Mouse (Mus musculus) stomach, embryonic 15.5 days (tissue): Measurements from ENCODE around the gene Ggact. TPM values are rescaled to one million over a fixed set of nuclear protein-coding genes. Genes with fewer than 3 reads are reported as not detected.

Experiments
- ATAC-seq: fragments of 200-750 bp; cut with Nextera tagmentation; 2 replicates; pipeline ENCODE4 v1.8.0; 2017; ENCODE audit warnings: low read depth, moderate number of reproducible peaks, moderate TSS enrichment; ENCODE audit not compliant: insufficient read depth, low FRiP score
- H3K27ac ChIP-seq: fragments of 300-500 bp; sonication (generic); 2 replicates; pipeline ENCODE4 v1.5.1; 2015; ENCODE audit warnings: mild to moderate bottlenecking, inconsistent platforms
- H3K27me3 ChIP-seq: fragments of 300-500 bp; sonication (generic); replicated peaks from 2 replicates; pipeline ENCODE4 v1.6.1; 2015; ENCODE audit warnings: inconsistent platforms
- H3K36me3 ChIP-seq: fragments of 300-500 bp; sonication (generic); 2 replicates; pipeline ENCODE4 v1.6.1; 2015; ENCODE audit warnings: inconsistent platforms
- H3K4me1 ChIP-seq: fragments of 300-500 bp; sonication (generic); 2 replicates; pipeline ENCODE4 v1.6.1; 2015; ENCODE audit warnings: inconsistent platforms
- H3K4me2 ChIP-seq: fragments of 300-500 bp; sonication (generic); 2 replicates; pipeline ENCODE4 v1.6.1; 2015; ENCODE audit warnings: mild to moderate bottlenecking, inconsistent platforms
- H3K4me3 ChIP-seq: fragments of 300-500 bp; sonication (generic); replicated peaks from 2 replicates; pipeline ENCODE4 v1.5.1; 2015; ENCODE audit warnings: inconsistent platforms
- H3K9ac ChIP-seq: fragments of 300-500 bp; sonication (generic); 2 replicates; pipeline ENCODE4 v1.6.1; 2015; ENCODE audit warnings: inconsistent platforms
- H3K9me3 ChIP-seq: fragments of 300-500 bp; sonication (generic); 2 replicates; pipeline ENCODE4 v1.6.1; 2016; ENCODE audit warnings: inconsistent platforms
- WGBS: fragments of 180-500 bp; shearing (Covaris S2); methylation state at CpG from one replicate; pipeline ENCODE4 v1.1.7; 2015; 5-methylcytosine and 5-hydroxymethylcytosine counted together
- polyA plus RNA-seq: library from polyadenylated mRNA; unstranded; fragments of >200 nt; fragmentation: Nextera tagmentation; extraction: Ambion mirVana; gene quantifications from 2 replicates; pipeline ENCODE4 v1.2.1, GENCODE M21; 2015

The Ggact gene
- polyA plus RNA-seq, 1 experiment from 2014 or later, result 32.7 TPM

- Histone ChIP-seq H3K27me3 (no peaks in the 10 kb centered on the region), H3K27ac (peak overlapping the region; percentile 59), H3K9me3 (no peaks in the 10 kb centered on the region), H3K4me3 (peak overlapping the region; percentile 73), H3K36me3 (no peaks in the 10 kb centered on the region), H3K4me1 (0 out of 2 replicates have a peak, but pooled peaks cover 4% of the 10 kb centered on the region), H3K9ac (peak overlapping the region; percentile 60), H3K4me2 (peak overlapping the region; percentile 92)
- under 1% methylated on average over 52 of the region's 58 CpGs for WGBS
- peak; percentile 77 for ATAC-seq
Measured at GRCm38 (mm10) chr14:122912812-122913498, 602 bp downstream of the Ggact start.

DNA sequence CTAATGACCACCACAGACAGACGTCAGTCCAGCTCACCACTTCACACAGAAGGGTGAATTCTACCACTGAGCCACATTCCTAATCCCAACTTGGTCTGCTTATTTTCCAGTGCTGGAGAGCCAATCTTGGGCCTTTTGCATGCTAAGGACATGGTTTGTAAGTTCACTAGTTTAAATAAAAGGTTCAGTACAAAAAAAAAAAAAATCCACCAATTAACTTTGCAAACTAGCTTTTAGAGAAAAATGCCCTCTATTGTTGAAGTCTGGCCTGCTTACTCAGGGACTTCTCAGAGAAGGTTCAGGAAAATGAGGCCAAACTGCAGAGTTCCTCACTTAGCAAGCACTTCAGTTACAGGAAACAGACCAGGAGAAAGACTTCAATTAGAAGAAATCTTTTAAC is 1.4 kb downstream of the Ggact start:
- WGBS, result 64% methylated on average over 1 of the region's 1 CpGs
- Histone ChIP-seq H3K4me1 (0 out of 2 replicates have a peak, but pooled peaks cover 4% of the 10 kb centered on the region), H3K9me3 (no peaks in the 10 kb centered on the region), H3K4me2 (peak overlapping the region; percentile 92), H3K4me3 (peak overlapping the region; percentile 73), H3K9ac (no peak overlapping the region), H3K27ac (peak overlapping the region; percentile 59; the same call in 1 of the 2 replicates), H3K36me3 (no peaks in the 10 kb centered on the region), H3K27me3 (no peaks in the 10 kb centered on the region)
- no peak for ATAC-seq

- Histone ChIP-seq H3K4me1 (0 out of 2 replicates have a peak, but pooled peaks cover 4% of the 10 kb centered on the region), H3K36me3 (no peaks in the 10 kb centered on the region), H3K27ac (no peak overlapping the region), H3K4me2 (peak overlapping the region; percentile 92; the same call in 1 of the 2 replicates), H3K9ac (no peak overlapping the region), H3K4me3 (no peak overlapping the region), H3K27me3 (no peaks in the 10 kb centered on the region), H3K9me3 (no peaks in the 10 kb centered on the region)
- ATAC-seq, result no peak
Measured at GRCm38 (mm10) chr14:122911265-122911664, 2.3 kb downstream of the Ggact start.

DNA sequence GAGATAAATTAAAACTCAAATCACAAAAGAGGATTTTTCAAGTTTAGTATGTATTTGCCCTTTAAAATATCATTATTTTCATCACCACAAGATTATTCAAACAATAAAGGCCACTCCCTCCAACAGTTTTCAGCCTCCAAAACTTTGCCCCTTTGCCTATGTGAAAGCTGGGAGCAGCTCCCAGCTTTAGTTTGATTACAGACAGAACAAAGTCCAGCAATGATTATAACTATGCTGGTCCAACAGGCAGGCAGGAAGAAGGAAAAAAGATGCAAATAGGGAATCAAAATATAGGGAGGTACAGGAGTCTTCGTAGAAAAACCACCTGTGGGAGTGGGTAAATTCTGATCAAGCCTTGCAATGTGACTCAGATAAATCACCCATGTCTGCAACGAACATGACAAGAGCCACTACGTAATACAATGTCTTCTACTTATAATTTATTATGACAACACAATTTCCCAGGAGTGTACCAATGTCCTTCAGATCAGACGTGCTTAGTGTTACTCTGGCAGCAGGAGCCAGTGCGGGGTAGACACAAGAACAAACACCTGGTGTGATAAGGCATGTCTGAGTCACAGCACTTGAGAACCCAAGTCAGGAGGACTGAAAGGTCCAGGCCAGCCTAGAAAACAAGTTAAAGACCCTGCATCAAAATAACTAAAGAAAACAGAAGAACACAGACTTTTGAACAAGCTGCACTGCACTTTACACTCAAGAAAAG is 4.0 kb downstream of the Ggact start:
- H3K4me2 ChIP-seq, result no peak overlapping the region
- peak overlapping the region; percentile 18; the same call in 1 of the 2 replicates for H3K27ac ChIP-seq
- no peaks in the 10 kb centered on the region for H3K9me3 ChIP-seq
- H3K4me1 ChIP-seq, result 0 out of 2 replicates have a peak, but pooled peaks cover 4% of the 10 kb centered on the region
- H3K9ac ChIP-seq, result no peak overlapping the region
- no peak overlapping the region for H3K4me3 ChIP-seq
- ATAC-seq, result peak; percentile 71
- H3K36me3 ChIP-seq, result no peaks in the 10 kb centered on the region
- 60% methylated on average over 5 of the region's 5 CpGs for WGBS
- H3K27me3 ChIP-seq, result no peaks in the 10 kb centered on the region

GRCm38 (mm10) chr14:122908075-122908474 is 5.5 kb downstream of the Ggact start:
- H3K9me3 ChIP-seq, result no peaks in the 10 kb centered on the region
- H3K4me3 ChIP-seq, result no peak overlapping the region
- H3K27me3 ChIP-seq, result no peaks in the 10 kb centered on the region
- no peaks in the 10 kb centered on the region for H3K36me3 ChIP-seq
- no peak overlapping the region for H3K4me2 ChIP-seq
- ATAC-seq, result no peak
- WGBS, result 92% methylated on average over 4 of the region's 4 CpGs
- no peak overlapping the region for H3K9ac ChIP-seq
- no peak overlapping the region for H3K27ac ChIP-seq
- H3K4me1 ChIP-seq, result 0 out of 2 replicates have a peak, but pooled peaks cover 2% of the 10 kb centered on the region

- Histone ChIP-seq H3K9ac (no peak overlapping the region), H3K27ac (no peak overlapping the region), H3K9me3 (no peaks in the 10 kb centered on the region), H3K4me1 (0 out of 2 replicates have a peak, but pooled peaks cover 12% of the 10 kb centered on the region), H3K4me3 (no peak overlapping the region), H3K36me3 (no peaks in the 10 kb centered on the region), H3K4me2 (no peak overlapping the region), H3K27me3 (no peaks in the 10 kb centered on the region)
- 77% methylated on average over 1 of the region's 1 CpGs for WGBS
- ATAC-seq, result no peak
Measured at GRCm38 (mm10) chr14:122905007-122905406, 8.6 kb downstream of the Ggact start.

GRCm38 (mm10) chr14:122903923-122904351 is 9.6 kb downstream of the Ggact start:
- ATAC-seq, result no peak
- Histone ChIP-seq H3K4me1 (0 out of 2 replicates have a peak, but pooled peaks cover 12% of the 10 kb centered on the region), H3K36me3 (no peaks in the 10 kb centered on the region), H3K4me3 (no peak overlapping the region), H3K27ac (0 out of 2 replicates have a peak overlapping the region, but pooled peaks have one; percentile 13), H3K9me3 (no peaks in the 10 kb centered on the region), H3K27me3 (no peaks in the 10 kb centered on the region), H3K9ac (no peak overlapping the region), H3K4me2 (no peak overlapping the region)
- WGBS, result 53% methylated on average over 2 of the region's 2 CpGs

DNA sequence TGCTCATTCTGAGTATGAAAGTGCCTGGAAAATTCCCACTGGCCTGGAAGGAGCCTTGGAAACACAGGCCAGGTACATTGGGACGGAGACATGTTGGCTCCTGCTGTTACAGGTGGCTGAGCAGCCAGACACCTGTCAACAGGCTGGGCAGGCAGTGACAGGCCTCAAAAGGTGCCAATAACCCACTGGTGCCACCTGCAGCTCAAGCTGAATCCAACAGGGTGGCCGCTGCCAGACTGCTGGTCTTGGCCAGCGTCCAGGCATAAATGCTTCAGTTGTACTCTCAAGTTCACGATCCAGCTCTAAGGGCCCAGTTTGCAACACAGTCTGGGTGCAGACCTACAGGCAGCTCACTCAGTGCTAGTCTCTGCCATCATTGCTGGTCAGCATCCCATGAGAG is 10.7 kb downstream of the Ggact start:
- Histone ChIP-seq H3K4me3 (no peak overlapping the region), H3K27me3 (no peaks in the 10 kb centered on the region), H3K9ac (no peak overlapping the region), H3K4me1 (0 out of 2 replicates have a peak, but pooled peaks cover 12% of the 10 kb centered on the region), H3K27ac (0 out of 2 replicates have a peak overlapping the region, but pooled peaks have one; percentile 18), H3K9me3 (no peaks in the 10 kb centered on the region), H3K4me2 (no peak overlapping the region), H3K36me3 (no peaks in the 10 kb centered on the region)
- 66% methylated on average over 4 of the region's 4 CpGs for WGBS
- peak; percentile 78; the same call in 1 of the 2 replicates for ATAC-seq

DNA sequence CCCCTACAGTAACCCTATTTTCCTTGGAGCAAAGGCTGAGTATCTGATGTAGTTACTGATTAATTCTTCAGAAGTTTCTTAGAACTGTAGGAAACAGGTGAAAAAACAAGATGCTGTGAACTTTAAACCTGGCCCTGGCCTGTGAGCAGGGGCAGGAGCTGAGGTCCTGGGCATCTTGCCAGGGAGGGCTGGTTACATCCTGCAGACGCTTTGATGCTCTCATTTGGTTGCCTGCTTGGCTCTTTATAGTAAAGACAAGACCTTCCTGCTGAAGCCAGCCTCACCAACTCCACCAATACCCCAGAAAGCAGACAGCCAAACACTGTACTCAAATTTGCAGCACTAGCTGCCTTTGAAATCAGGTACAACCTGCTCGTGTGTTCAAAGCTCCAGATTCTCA is 11.4 kb downstream of the Ggact start:
- WGBS, result 58% methylated on average over 2 of the region's 2 CpGs

GRCm38 (mm10) chr14:122901715-122902114 is 11.8 kb downstream of the Ggact start:
- Histone ChIP-seq H3K27ac (no peak overlapping the region), H3K9me3 (no peaks in the 10 kb centered on the region), H3K4me1 (0 out of 2 replicates have a peak, but pooled peaks cover 12% of the 10 kb centered on the region), H3K4me3 (no peak overlapping the region), H3K4me2 (no peak overlapping the region), H3K36me3 (no peaks in the 10 kb centered on the region), H3K9ac (no peak overlapping the region), H3K27me3 (no peaks in the 10 kb centered on the region)
- 86% methylated on average over 2 of the region's 2 CpGs for WGBS
- no peak for ATAC-seq

More for the DNA sequence above, 11.4 kb downstream of the Ggact start:
- no peaks in the 10 kb centered on the region for H3K9me3 ChIP-seq
- no peak overlapping the region for H3K9ac ChIP-seq
- peak; percentile 41; the same call in 1 of the 2 replicates for ATAC-seq
- no peaks in the 10 kb centered on the region for H3K36me3 ChIP-seq
- H3K4me3 ChIP-seq, result no peak overlapping the region
- H3K27ac ChIP-seq, result 0 out of 2 replicates have a peak overlapping the region, but pooled peaks have one; percentile 6
- H3K4me1 ChIP-seq, result 0 out of 2 replicates have a peak, but pooled peaks cover 12% of the 10 kb centered on the region
- H3K27me3 ChIP-seq, result no peaks in the 10 kb centered on the region
- H3K4me2 ChIP-seq, result no peak overlapping the region

GRCm38 (mm10) chr14:122901177-122901576 is 12.4 kb downstream of the Ggact start:
- no peak for ATAC-seq
- 59% methylated on average over 3 of the region's 3 CpGs for WGBS
- H3K4me1 ChIP-seq, result 0 out of 2 replicates have a peak, but pooled peaks cover 12% of the 10 kb centered on the region
- H3K9me3 ChIP-seq, result no peaks in the 10 kb centered on the region
- H3K27me3 ChIP-seq, result no peaks in the 10 kb centered on the region
- no peak overlapping the region for H3K27ac ChIP-seq
- H3K36me3 ChIP-seq, result no peaks in the 10 kb centered on the region
- no peak overlapping the region for H3K9ac ChIP-seq
- no peak overlapping the region for H3K4me2 ChIP-seq
- H3K4me3 ChIP-seq, result no peak overlapping the region

DNA sequence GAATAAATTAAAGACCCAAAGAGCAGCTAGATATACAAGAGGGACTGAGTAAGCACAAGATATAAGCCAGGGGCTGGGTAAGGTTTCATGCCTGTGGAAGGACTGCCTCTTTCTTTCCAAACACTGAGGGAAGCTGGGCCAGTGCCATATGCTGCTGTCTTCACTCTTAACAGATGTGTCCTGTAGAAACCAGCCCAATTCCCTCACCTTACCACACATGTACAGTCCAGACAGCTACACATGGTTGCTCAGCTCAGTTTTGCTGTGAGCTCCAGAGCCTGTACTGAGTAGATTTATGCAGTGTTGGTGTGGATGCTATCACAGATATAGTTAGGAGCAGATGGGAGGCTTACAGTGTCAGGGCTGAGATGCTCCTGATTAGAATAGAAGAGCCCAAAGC is 12.9 kb downstream of the Ggact start:
- Histone ChIP-seq H3K4me2 (no peak overlapping the region), H3K27ac (no peak overlapping the region), H3K4me3 (no peak overlapping the region), H3K9me3 (no peaks in the 10 kb centered on the region), H3K36me3 (no peaks in the 10 kb centered on the region), H3K9ac (no peak overlapping the region), H3K27me3 (no peaks in the 10 kb centered on the region), H3K4me1 (0 out of 2 replicates have a peak, but pooled peaks cover 12% of the 10 kb centered on the region)
- ATAC-seq, result no peak
